Mouse (Mus musculus) bone marrow macrophage, adult 2 months (primary cell): Measurements from ENCODE around the gene Asgr1.

Source experiments
- CTCF ChIP-seq: IDR thresholded peaks from 2 replicates; pipeline ENCODE4 v1.5.1; 2012; ENCODE audit warnings: low read depth, mild to moderate bottlenecking, low read length, moderate library complexity
- POLR2A ChIP-seq: IDR thresholded peaks from 2 replicates; pipeline ENCODE4 v1.6.1; 2012; ENCODE audit warnings: mild to moderate bottlenecking, low read depth, low read length, borderline replicate concordance

DNA sequence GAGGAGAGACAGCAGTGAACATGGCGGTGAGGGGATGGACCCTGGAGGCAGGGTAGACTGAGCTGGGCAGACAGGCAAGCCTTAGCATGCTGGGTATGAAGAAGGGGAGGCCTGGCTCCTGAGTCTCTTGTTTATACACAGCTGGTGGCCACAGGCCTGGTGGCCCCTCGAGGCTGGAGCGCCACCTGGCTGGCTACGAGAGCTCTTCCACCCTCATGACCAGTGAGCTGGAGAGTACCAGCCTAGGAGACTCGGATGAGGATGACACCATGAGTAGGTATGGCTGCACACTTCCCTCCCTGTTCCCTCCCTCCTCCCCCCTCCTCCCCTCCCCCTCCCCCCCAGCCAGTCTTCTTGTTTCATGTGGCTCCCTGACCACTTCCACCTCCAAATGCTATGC lies 48.4 kb upstream of the Asgr1 start:
- TF ChIP-seq CTCF, result no peak
- TF ChIP-seq POLR2A, result no peak
